Mouse (Mus musculus): Measurements from ENCODE around the gene Otud4.
A peak's percentile ranks its signal among the peaks of the same experiment; 100 is the strongest.
"Not testable (repeated sequence)": the region's sequence is repeated elsewhere in the genome, so short reads cannot be mapped to it uniquely, and the experiment has no call there.

The Otud4 gene

DNA sequence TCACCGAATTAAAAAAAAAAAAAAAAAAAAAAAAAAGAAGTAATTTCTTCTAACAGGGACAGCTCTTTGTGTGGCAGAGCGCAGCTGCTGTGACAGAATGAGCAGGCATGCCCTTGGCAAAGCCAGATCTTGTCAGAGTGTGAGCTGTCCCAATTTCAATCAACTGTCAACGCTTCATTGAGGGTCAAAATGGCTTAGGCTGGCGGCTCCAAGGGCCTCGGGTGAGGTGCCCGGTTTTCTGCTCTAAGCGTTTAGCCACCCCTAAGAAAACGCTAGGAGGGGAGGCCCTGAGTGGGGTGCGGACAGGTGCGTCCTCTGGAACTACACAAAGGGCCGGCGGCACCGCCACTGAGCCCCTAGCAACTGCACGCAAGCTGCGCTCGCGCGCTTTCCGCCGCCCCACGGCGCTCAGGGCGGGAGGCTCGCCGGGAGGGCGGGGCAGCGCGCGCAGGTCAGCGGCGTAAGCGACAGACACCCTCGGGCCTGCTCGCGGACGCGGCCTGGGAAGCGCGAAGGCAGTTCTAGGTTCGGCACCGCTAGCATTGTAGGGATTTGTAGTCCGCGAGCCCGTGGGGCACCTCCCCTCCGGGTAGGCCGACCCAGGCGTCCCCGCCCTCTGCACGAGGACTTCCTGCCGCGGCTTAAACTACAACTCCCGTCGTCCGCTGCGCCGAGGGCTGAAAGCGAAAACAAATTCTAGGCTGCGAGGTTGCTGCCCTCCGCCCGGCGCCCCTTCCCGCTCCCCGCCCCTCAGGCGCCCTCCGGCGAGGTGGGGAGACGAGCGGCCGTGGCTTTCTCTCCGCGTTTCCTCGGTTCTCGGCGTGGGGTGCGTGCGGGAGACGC lies 490 bp upstream of the Otud4 start:
- DNase-seq (ENCODE audit: low spot score): peak; percentile 95

DNA sequence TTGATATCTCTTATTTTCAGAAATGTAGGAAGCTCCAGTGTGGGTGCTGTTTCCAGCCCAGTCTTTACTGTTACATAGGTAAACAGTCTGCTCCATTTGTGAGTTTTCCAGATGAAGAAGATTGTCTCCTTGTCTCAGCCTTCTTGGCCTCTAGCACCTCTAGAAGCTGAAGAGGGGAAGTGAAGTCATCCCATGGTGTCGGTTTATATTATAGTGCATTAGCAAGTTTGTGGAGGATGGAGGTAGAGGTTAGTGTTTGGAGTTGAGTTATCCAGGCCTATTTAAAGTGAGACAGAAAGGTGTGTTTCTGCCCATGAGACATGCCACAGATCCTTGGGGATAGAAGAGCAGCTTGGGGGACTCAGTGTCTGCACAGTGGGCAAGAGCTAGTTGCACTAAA lies 1.7 kb downstream of the Otud4 start:
- no peak for DNase-seq (ENCODE audit: low spot score)

DNA sequence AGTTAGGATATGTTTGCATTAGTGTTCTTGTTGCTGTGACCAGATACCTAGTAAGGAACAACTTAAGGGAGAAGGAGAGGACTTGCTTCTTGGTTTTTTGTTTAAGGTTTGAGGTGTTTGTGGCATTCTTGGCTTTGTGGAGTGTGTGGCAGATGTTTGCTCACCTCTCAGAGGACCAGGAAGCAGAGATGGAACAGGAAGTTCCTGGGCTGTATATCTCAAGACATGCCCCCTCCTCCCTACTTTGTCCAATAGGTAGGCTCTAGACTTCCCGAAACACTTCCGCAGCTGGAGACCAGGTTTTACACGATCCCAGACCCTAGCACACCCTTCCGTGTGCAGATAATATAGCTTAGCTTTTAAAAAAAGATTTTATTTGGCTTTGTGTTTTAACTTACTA lies 10.2 kb downstream of the Otud4 start:
- no peak for DNase-seq (ENCODE audit: low spot score)

DNA sequence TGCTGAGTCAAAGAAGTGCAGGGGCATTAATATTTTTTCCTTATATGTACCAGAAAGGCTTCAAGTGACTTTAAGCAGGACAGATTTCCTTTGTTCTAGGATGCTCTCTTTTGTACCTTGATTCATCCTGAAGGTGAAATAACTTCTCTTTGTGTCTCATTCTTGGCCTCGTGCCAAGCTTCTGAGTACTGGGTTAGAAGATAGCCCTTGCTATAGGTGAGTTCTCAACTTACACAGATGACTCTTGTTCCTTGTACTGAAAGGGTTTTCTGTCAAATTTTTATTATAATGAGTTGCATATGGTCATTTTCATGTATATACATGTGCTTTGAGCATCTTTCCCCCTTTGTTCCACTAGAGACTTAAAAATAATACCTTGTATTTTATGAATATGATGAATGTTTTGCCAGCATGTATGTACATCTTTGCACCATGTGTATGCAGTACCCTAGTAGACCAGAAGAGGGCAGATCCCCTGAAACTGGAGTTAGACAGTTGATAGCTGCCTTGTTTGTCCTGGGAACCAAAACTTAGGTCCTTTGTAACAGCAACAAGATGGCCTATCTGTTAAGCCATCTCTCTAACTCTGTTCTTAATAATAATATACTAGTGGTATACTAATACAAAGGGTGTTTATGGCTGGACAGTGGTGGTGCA lies 10.9 kb downstream of the Otud4 start:
- DNase-seq (ENCODE audit: low spot score): peak; percentile 46

DNA sequence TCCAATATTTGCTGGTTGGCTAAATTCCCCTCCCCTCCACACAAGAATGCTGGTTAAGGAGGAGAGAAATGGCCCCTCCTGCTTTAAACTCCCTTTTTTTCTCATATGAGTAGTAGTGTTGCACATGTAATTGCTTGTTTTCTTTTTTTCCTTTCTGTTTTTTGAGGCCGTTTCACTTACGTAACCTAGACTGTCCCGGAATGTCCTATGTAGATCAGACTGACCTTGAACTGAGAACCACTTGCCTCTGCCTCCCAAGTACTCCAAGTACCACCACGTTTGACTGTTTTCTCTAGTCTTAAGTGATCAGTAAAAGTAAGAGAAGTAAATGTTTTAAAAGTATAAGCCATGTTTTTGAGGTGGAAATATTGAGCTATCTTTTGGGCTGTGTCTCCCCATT lies 14.3 kb downstream of the Otud4 start:
- no peak for DNase-seq (ENCODE audit: low spot score)

DNA sequence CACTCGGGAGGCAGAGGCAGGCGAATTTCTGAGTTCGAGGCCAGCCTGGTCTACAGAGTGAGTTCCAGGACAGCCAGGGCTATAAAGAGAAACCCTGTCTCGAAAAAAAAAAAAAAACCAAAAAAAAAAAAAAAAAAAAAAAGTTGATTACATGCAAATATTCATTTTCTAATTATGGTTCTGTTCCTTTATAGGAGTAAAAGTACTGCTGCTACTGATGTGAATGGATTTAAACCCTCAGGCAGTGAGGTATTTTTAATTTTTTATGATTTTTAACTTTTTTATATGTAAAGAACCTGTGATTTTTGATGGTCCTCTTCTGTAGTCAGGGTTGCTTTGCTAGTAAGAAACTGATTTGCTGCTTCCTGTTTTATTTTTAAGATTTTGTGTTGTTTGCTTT lies 19.3 kb downstream of the Otud4 start:
- DNase-seq (ENCODE audit: low spot score): not testable (repeated sequence)

DNA sequence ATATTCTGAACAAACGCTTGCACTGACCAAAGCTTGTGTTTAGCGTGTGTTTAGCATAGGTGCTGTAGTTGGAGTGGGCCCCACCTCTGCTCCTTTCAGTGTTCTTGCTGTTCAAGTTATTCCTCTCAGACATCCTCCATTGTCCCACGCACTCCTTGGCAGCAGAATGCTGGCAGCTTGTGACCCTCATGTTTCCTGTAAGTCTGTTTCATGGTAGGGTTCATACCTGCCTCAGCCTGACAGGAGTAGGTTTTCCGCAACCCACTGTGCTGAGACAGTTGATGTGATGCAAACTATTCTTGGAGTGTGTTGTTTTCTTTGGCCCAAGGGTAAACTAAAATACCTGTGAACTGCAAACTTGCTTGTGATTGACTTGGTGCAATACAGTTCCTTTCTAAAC lies 37.0 kb downstream of the Otud4 start:
- DNase-seq (ENCODE audit: low spot score): no peak

DNA sequence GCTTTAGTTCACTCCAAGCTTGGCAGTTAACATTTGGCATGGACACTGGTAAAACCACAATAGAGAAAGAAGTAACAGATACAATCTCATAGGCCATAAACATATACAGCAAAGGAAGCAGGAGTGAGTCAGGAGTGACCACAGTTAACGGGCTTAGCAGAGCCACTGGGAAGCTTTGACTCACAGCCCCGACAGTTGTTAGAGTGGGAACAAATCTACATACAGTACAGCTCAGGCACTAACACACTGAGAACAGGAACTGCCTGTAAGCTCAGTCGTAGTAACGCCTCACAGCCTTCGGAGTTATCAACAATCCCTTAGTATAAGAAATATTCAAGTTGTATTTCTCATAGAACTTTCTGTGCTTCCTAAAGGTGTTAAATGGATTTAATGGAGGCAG lies 39.6 kb downstream of the Otud4 start:
- no peak for DNase-seq (ENCODE audit: low spot score)

DNA sequence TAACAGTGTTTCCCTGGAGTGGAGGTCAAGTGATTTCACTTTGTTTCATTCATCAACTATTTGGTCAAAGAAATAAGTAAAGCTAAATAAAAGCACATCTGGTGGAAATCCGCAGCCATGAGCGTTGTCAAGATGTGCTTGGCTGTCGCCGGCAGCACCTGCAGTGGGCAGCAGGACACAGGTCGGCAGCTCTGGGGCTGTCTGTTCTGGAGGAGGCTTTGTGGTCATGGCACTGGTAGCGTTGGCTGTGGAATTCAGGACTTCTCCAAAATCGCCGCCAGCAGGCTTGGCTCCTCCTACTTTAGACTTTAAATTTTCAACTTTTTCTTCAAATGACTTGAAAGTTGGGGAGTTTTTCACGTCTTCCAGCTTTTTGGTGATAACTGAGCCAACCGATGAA lies 40.7 kb downstream of the Otud4 start:
- DNase-seq (ENCODE audit: low spot score): not testable (repeated sequence)

DNA sequence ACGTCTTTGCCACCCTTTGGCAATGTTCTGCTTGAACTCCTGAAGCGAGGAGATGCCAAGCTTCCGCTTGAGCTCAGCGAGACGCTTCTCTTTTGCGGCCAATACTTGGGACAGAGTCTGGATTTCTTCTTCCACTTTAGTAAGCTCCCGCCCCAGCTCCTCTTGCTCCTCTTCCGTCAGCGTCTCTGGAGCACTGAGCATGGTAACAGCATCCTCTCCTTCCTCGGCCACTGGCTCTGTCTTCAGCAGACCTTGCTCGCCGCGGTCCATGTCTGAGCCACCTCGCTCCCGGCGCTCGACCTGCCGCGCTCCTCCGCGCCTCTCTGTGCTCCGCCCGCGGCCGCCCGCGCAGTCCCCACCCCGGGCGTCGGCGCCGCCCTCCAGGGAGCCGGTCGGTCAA lies 41.1 kb downstream of the Otud4 start:
- DNase-seq (ENCODE audit: low spot score): peak; percentile 53

DNA sequence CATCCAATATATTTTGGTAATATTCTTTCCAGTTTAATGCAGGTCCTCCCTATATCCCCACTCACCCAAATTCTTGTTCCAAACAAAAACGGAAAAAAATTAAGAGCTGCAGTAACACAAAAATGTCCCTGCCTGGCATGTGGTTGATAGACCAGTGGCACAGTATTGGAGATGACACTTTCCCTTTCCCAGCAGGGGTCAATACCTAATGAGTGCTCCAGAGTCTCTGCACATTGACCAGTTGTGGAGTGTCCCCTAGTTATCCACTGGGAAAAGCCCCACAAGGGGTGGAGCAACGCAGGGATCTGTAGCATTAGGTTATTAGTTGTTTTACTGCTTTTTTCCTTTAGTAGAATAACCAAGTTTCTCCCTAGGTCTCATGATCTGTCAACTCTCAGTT lies 41.5 kb downstream of the Otud4 start:
- no peak for DNase-seq (ENCODE audit: low spot score)

DNA sequence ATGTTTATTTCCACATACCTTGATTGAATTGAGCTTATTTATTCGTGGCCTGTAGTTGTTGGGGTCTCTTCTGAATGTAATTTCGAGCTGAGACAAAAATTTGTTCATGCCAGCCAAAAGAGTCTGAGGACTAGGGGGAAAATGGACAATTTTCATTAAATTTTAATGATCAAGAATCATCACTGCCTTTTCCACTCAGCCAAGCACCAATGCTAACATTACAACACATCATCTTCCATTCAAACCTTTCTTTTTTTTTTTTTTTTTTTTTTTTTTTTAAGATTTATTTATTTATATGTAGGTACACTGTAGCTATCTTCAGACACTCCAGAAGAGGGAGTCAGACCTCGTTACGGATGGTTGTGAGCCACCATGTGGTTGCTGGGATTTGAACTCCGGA lies 46.5 kb downstream of the Otud4 start:
- not testable (repeated sequence) for DNase-seq (ENCODE audit: low spot score)

DNA sequence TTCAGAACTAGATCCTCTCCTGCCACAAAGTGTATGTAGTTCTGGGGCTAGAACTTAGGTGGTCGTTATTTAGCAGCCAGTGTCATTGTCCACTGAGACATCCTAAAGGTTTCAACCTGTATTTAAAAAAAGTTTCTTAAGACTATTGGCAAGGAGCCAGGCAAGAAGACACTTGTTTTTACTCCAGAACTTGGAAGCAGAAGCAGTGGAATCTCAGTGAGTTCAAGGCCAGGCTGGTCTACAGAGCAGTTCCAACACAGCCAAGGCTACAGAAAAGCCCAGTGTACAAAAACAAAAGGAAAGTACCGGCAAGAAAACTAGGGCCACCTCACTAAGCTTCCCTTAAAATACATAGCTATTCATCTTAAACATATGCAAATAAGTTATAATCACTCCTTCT lies 53.1 kb downstream of the Otud4 start:
- no peak for DNase-seq (ENCODE audit: low spot score)

DNA sequence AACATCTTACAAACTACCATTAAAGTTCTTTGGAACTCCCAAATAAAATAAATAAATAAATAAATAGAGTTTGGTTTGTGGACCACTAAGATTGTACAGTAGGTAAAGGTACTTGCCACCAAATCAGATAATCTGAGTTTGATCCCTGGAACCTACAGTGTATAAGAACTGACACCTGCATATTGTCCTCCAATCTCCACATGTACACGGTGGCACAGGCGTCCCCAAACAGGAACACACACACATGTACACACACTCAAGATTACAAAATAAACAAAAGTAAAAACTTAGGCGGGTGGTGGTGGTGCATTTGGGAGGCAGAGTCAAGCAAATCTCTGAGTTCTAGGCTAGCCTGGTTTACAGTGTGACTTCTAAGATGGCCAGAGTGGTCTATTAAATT lies 67.3 kb downstream of the Otud4 start:
- no peak for DNase-seq (ENCODE audit: low spot score)

DNA sequence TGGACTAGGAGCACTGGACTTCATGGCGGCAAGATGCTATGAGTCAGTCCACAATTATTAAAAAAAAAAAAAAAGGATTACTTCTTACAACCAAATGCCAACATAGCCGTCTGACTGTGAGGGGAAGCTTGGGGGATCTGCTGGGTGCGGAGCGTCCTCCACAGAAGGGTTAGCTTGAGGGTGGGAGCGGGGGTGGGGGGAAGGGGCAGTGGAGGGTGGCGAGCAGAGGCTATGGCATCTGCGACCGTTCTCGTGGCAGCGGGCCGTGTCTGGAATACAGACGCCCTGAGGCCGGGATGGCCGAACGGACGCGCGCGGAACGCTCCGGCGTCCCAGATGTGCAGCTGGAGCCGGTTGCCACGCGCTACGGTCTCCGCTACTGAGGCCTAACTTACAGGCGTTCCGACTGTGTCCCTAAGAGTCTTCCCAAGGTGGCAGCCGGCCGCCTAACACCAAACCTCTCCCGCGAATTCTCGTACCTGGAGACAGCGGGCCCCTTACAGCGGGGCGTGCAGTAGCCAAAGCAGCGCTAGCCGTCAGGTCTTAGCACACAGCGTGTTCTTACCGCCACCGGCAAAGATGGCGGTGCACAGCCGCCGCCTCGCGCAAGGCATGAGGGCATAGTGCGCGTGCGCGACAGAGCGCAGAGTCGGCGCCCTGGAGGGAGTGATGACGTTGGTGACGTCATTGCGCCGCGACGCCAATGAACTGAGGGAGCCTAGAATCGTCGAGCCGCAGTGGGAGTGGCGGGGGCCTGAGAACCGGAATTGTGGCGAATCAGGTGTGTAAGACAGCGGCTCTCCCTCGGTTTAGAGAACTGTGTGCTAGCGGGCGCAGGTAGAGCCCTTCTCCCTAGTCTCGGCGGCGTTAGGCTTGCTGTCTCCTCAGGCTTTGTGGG lies 71.9 kb downstream of the Otud4 start, which contains the start of the genes Abce1 and Anapc10:
Gene Abce1, minus strand, starts transcription at position 677 of the 898 bp plus-strand sequence.
Gene Anapc10, plus strand, starts transcription at position 757 of the 898 bp plus-strand sequence.
- DNase-seq (ENCODE audit: low spot score): peak; percentile 99

DNA sequence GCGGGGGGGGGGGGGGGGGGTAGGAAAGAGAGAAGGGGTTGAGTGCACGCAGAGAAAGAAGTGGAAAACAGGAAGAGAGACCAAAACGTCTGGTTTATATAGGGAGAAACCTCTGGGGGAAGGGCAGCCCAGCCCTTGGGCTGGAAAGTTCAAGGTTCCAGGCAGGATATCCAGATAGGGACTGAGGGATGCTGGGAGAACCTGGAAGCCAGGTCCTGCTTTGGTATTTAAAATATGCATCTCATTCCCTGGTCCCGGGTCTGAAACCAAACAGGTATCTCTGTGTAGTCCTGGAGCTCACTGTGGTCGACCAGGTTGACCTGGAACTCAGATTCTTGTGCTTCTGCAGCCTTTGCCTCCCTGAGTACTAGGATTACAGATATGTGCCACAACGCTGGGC lies 73.3 kb downstream of the Otud4 start:
- no peak for DNase-seq (ENCODE audit: low spot score)

DNA sequence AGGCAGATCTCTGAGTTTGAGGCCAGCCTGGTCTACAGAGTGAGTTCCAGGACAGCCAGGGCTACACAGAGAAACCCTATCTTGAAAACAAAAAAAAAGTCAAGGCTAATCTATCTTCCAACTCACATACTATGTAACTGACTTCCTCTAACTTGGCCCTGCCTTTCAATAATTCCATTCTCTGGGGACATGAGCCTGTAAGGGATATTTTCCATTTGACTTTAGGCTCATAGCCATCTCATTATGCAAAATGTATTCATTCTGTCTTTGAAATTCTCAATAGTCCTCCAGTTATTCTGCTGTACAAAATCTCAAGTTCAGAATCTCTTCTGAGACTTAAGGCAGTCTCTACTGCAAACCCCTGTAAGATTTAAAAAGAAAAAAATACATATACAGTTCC lies 82.1 kb downstream of the Otud4 start:
- no peak for DNase-seq (ENCODE audit: low spot score)

DNA sequence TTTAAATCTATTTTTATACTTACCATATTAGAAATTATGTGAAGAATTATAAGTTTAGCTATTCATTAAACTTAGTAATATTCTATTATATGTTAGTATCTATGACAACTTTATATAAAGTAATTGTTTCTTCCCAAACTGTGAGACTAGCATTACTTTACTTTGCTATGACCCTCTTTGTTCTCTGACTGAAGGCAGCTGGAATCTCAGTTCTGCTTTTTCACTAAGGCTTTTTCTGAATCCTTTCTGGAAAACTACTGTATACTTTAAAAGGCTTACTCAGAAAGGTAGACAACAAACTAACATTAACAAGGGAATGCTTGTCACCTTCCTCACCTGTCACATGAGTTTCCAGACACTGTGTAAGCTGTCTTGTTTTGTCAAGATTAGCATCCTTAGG lies 83.9 kb downstream of the Otud4 start:
- no peak for DNase-seq (ENCODE audit: low spot score)

DNA sequence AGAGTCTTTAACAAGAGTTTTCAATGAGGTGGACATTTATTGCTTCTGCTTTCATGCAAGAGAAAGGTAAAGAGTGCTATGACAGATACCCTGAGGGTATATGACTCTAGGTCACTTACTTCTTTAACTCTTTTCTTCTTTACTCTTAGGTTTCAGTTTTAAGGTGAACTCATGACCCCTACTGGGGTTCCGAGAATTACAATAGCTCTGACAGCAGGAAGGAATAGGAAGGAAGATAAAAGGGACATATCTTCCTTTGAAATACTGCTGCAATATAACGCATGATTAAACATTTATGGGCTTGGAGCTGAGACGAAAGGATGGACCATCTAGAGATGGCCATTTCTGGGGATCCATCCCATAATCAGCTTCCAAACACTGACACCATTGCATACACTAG lies 85.2 kb downstream of the Otud4 start:
- no peak for DNase-seq (ENCODE audit: low spot score)

Data from testis, postnatal 10 days (tissue).